Mouse (Mus musculus): Measurements from ENCODE around the gene Hdac11.
"Not testable (repeated sequence)": the region's sequence is repeated elsewhere in the genome, so short reads cannot be mapped to it uniquely, and the experiment has no call there.

Hdac11 gene

GRCm38 (mm10) chr6:91156554-91157236 is at the start of gene Hdac11:
Gene Hdac11 (plus strand): TSS chr6:91156665.
- in situ Hi-C loops (cut with MboI): no loop called here

- in situ Hi-C loops (cut with MboI): no loop called here
These were observed 48.1 kb upstream of the Hdac11 start for GRCm38 (mm10) chr6:91108301-91108916.

- in situ Hi-C loops (cut with MboI): no loop called here
These were observed 47.5 kb upstream of the Hdac11 start for GRCm38 (mm10) chr6:91108917-91109450.

DNA sequence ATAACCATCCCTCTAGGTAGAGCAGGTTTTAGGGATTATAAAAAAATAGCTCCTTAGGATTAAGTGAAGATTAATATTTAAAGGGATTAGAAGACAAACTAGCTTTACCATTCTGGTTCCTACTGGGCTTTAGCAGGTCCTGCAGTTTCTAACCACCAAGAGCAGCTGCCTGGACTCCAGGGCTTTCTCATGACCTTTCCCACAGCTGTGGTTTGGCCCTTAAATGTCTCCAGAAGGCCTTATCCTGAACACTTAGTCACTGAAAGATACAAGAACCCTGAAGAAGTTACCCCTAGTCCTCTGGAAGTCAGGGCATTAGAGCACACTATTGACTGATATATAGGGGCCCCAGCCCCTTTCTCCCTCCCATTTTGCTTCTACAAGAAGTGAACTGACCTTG is 47.0 kb upstream of the Hdac11 start:
- in situ Hi-C loops (cut with MboI): no loop called here

DNA sequence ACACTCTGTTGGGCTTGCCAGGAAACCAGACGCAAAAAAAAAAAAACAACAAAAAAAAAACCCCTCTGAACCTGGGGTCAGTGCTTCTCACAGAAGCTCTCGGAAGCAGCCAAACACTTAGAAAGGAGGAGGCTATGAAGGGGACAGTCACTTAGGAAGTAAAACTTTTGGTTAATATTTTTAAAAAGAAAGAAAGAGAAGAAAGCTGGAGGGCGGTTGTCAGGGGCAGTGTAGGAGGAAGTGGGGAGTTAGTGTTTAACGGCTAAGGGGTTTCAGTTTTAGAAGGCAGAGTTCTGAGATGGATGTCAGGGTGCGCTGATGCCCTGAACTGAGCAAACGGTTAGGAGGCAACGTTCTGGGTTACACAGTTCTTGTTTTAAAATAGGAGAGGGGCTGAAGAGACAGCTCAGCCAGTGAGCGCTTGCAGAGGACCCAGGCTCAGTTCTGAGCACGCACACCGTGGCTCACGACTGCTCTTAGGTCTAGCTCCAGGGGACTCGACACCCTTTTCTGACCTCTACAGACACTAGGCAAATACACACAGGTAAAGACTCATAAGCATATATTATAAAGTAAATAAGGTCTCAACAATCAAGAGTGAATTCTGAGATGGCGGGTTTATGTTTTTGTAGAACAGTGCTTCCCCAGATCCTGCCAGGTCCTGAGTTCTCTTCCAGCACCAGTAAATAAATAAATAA is 46.0 kb upstream of the Hdac11 start:
- in situ Hi-C loops (cut with MboI): no loop called here

DNA sequence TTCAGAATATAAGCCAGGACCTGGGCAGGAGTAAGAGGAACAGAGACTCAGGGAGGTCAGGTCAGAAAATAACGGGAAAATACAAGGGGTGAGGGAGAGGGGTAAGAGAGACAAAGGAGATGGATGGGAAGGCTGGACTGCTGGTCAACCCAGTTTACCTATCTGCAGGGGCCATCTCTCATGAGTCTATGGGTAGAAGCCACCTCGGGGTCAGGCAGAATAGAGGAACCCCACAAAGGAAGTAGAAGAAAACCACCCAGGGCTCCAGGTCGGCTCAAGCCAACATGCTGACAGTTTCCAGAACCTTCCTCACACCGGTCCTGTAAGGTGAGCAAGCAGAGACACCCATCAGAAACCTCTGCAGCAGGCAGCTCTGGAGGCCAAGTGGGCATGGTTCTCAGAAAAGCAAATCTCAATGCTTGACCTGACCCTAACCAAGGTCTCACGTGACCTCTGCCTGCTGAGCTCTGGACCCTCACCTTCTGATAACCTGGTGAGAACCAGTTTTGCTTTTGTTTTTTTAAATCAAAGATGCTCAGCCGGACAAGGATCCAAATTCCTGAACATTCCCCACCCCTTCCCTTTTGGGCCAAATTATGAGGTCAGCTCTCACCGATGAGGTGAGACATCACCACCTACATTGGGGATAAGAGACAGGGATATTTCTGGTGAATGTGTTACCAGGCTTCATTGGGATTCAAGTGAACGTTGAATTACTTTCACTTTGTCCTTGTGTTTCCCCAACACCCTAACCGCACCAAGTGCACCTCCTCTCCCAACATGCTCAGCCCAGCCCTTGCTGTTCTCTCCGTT is 45.1 kb upstream of the Hdac11 start:
- in situ Hi-C loops (cut with MboI): no loop called here

- in situ Hi-C loops (cut with MboI): no loop called here
These were observed 44.6 kb upstream of the Hdac11 start for GRCm38 (mm10) chr6:91111954-91112252.

- in situ Hi-C loops (cut with MboI): no loop called here
These were observed 41.7 kb upstream of the Hdac11 start for GRCm38 (mm10) chr6:91114716-91115115.

- in situ Hi-C loops (cut with MboI): no loop called here
These were observed 41.3 kb upstream of the Hdac11 start for GRCm38 (mm10) chr6:91115158-91115557.

GRCm38 (mm10) chr6:91115863-91116243 is 40.6 kb upstream of the Hdac11 start:
- in situ Hi-C loops (cut with MboI): no loop called here

DNA sequence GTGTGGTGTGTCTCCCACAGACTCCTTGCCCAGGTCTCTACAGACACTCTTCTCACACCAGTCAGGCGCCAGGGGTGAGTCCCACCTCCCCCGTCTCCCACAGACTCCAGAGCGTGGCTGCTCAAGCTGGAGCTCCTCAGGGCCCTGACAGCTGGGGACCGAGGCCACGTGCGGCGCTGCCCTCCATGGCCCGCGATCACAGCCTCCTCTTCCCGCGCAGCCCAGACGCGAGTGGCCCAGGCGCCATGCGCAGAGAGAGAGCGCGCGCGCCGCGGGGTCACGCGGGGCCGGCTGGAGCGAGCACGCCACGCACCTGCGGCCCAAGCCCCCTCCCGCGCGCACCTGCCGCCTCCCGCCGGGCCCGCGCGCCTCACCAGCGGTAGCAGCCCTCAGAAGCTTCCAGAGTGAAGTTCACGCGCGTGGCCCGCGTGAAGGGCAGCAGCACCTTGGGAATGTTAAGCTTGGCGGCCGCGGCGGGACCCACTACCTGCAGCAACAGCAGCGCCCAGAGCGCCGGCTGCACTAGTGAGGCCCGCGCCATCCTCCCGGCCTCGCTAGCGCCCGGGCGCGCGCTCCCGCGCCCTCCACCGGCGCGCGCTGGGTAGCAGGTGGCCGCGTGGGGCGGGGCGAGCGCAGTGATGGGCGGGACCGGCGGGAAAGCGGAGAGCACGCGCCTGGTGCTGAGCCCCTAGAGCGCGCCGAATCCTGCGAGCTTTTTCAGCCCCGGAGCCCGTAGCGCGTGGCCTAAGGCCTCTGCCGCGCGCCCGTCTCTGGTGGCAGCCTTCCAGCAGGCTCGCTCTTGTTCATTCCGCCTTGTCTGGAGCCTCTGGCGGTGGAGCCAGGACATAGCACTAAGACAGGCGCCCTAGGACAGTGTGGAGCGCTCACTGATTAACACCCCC is 40.0 kb upstream of the Hdac11 start, which contains the start of gene Nup210:
TSS of gene Nup210 (minus strand) at position 586 of the 902 bp plus-strand sequence.
- in situ Hi-C loops (cut with MboI): no loop called here

DNA sequence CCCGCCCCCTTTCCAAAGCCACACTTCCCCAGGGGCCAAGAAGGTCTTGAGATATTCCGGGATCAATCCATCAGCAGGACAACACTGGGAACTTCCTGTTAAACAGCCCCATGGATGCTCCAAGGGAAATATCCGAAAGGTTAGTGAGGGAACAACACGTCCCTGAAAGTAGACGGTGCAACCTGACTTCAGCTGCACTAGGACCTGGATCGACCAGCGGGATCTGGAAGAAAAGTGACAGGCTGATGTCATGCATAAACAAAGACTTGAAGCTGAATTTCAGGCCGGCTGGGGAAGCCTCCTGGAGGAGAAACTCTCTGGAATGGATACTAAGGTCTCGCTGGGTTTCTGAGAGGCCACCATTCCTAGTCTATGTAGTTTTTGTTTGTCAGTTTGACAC is 39.3 kb upstream of the Hdac11 start:
- in situ Hi-C loops (cut with MboI): no loop called here

DNA sequence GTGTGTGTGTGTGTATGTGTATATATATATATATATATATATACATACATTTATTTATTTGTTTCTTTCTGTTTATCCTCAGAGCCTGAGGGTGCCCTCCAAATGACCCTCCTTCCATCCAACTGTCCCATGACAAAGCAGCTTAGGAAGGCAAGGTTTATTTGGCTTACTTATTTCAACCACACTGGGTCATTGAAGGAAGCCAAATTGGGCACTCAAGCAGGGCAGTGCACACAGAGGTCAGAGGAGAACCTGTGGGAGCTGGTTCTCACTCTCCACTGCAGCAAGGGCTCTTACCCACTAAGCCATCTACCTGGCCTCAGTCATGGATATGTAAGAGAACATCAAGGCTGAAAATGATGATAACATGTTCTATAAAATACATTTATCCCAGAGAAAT is 37.9 kb upstream of the Hdac11 start:
- in situ Hi-C loops (cut with MboI): no loop called here

DNA sequence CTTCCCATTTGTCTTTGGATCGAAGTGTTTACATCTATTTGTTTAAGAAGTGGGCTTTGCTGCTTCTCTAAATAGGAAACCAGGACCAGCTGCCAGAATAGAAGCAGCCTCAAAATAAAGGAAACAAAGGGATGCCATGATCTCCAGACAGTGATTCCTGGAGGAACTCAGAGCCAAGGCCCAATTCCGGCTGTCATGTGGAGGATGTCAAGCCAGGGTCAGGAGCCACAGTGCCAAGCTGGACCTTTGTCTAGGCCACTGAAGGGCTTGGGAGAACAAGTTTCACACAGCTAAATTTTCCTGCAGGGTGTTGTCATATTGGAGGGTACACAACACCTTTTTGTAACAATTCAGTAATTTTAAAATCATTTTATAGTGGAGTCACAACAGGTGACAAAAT is 36.3 kb upstream of the Hdac11 start:
- in situ Hi-C loops (cut with MboI): no loop called here

GRCm38 (mm10) chr6:91121089-91121488 is 35.4 kb upstream of the Hdac11 start:
- in situ Hi-C loops (cut with MboI): not testable (repeated sequence)

DNA sequence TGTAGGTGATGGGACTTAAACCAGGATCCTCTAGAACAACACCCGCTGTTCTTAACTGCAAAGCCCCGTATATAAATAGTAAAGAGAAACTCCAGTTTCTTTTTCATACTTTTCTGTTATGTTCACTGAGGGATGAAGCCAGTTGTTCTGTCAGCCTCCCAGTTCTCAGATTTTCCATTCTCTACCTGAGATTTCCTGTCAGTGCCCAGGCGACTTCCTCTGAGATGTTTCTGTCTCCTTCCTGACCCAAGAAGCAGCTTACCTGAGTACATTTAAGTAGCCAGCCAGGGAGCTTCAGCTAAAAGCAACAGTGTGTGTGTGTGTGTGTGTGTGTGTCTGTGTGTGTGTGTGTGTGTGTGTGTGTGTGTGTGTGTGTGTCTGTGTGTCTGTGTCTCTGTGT is 33.0 kb upstream of the Hdac11 start:
- in situ Hi-C loops (cut with MboI): no loop called here

DNA sequence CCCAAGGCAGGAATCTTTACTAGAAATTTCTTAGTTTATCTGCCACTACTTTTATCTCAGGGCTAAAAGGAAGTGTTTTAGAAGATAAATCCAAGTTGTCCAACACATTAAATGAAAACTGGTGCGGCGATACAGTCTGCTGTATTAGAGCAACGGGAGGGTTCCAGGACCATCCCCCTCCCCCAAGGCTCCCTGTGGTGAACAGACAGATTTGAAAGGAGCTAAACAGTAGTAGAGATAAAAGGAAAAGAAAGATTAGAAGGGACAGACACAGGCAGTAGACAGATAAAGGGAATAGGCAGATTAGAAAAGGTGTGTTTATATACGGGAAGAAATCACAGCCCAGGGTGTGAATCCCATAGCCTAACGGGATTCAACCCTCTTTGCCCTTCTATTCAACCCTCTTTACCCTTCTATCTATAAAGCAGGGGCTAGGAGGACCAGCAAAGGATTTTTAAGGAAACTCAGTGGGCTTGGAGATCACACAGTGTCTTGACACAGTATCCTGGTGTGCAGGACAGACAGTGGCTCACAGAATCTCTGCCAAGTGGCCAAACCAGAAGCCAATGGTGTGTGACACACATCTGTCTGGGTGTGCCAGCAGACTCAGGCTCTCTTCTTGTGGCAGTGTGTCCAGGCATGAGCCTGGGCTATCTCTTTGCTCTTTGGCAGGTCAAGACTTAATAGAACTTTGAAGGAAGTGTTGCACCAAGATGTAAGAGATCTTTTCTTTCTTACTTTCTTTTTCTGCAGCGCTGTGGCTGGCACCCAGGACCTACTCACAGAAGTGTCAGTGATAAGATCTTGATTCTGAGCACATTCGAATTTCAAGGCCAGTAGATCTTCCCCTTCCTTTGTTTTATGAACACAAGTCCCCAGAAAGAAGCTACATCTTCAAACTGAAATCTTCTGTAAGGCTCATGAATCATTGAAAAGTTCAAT is 31.9 kb upstream of the Hdac11 start:
- in situ Hi-C loops (cut with MboI): loop anchor here (25.0 kb wide), 1 partner anchor 312 kb away; no protein-coding TSS in a partner anchor

GRCm38 (mm10) chr6:91125228-91125585 is 31.3 kb upstream of the Hdac11 start:
- in situ Hi-C loops (cut with MboI): loop anchor here (25.0 kb wide), 1 partner anchor 313 kb away; no protein-coding TSS in a partner anchor

DNA sequence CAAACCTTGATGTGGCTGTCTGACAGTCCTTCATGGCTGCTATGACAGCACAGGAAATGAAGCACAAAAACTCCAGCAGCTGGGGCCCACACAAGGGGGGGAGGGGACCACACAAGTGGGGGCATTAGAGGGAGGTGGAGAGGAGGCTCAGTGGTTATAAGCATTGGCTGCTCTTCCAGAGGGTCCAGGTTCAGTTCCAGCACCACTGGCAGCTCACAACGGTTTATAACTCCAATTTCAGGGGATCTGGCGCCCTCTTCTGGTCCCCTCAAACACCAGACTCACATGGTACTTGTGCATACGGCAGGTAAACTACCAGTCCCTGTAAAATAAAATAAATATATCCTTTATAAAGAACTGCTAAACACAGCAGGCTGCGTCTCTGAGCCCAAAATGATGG is 27.5 kb upstream of the Hdac11 start:
- in situ Hi-C loops (cut with MboI): loop anchor here (25.0 kb wide), 1 partner anchor 317 kb away; no protein-coding TSS in a partner anchor

- in situ Hi-C loops (cut with MboI): loop anchor here (25.0 kb wide), 1 partner anchor 319 kb away; no protein-coding TSS in a partner anchor
These were observed 25.6 kb upstream of the Hdac11 start for GRCm38 (mm10) chr6:91130856-91131255.
